Mouse (Mus musculus): Measurements from ENCODE around the gene Opa3.
A peak's percentile ranks its signal among the peaks of the same experiment; 100 is the strongest.

- TF ChIP-seq CTCF (IDR thresholded peaks at IDR 0.05; ENCODE audit: borderline replicate concordance, extremely low read depth, insufficient read depth, insufficient read length) (peak; percentile 69; the same call in 1 of the 2 replicates), POLR2A (IDR thresholded peaks at IDR 0.05; ENCODE audit: borderline replicate concordance, extremely low read depth, insufficient read depth, insufficient read length, poor library complexity, severe bottlenecking) (no peak)
Observed at GRCm38 (mm10) chr7:19284763-19285162, 56.6 kb downstream of the Opa3 start.

Data from brain, embryonic 14.5 days (tissue).